Mouse (Mus musculus): ENCODE data around the gene Sox2.

GRCm38 (mm10) chr3:34636958-34637357 lies 13.2 kb upstream of the Sox2 start:
- TF ChIP-seq POLR2A (IDR thresholded peaks at IDR 0.05; ENCODE audit: insufficient read length, low read depth): no peak
- TF ChIP-seq TCF12 (IDR thresholded peaks at IDR 0.05; ENCODE audit: insufficient read depth, poor library complexity, severe bottlenecking): no peak
- no peak for TF ChIP-seq POLR2AphosphoS2 (IDR thresholded peaks at IDR 0.05; ENCODE audit: insufficient read length, low read depth)
- TF ChIP-seq MYOG (IDR thresholded peaks at IDR 0.05; ENCODE audit: control insufficient read depth in 1 of 3, insufficient read depth in 1 of 3, insufficient read length in 2 of 3, low read depth in 2 of 3): no peak
- no peak for TF ChIP-seq MAX (IDR thresholded peaks at IDR 0.05; ENCODE audit: low read depth)
- no peak for TF ChIP-seq E2F4 (IDR thresholded peaks at IDR 0.05; ENCODE audit: insufficient read depth)
- no peak for TF ChIP-seq REST (IDR thresholded peaks at IDR 0.05; ENCODE audit: insufficient read depth, insufficient read length)
- no peak for TF ChIP-seq CEBPB (IDR thresholded peaks at IDR 0.05; ENCODE audit: insufficient read depth, poor library complexity, severe bottlenecking)
- no peak for TF ChIP-seq USF1 (IDR thresholded peaks at IDR 0.05; ENCODE audit: low read depth)

Data from myocyte (in vitro differentiated cells).